Mouse (Mus musculus): ENCODE measurements at regions not wholly inside any gene's neighbourhood (a gene's known extent, or its start where the extent isn't known, plus 50 kb on each side); places are given as distances from the start of the nearest gene placed in this dataset.
A peak's percentile ranks its signal among the peaks of the same experiment; 100 is the strongest.

GRCm38 (mm10) chr11:117538732-117539131 is 54.6 kb downstream of the Gm11733 start:
- no peak for DNase-seq (ENCODE audit: low read depth, low spot score)

- DNase-seq (ENCODE audit: low read depth, low spot score) = no peak
Observed at GRCm38 (mm10) chr11:117540609-117541008, 56.4 kb downstream of the Gm11733 start.

GRCm38 (mm10) chr11:117541205-117541884 is 57.2 kb downstream of the Gm11733 start:
- DNase-seq (ENCODE audit: low read depth, low spot score) = no peak

GRCm38 (mm10) chr11:117543191-117543590 is 59.0 kb downstream of the Gm11733 start:
- DNase-seq (ENCODE audit: low read depth, low spot score) = no peak

- peak; percentile 95 for DNase-seq (ENCODE audit: low read depth, low spot score)
Observed at GRCm38 (mm10) chr11:117544507-117544906, 60.3 kb downstream of the Gm11733 start.

- DNase-seq (ENCODE audit: low read depth, low spot score) = no peak
Observed at GRCm38 (mm10) chr11:117544926-117545325, 60.8 kb downstream of the Gm11733 start.

GRCm38 (mm10) chr11:117551926-117552325 is 67.8 kb downstream of the Gm11733 start:
- DNase-seq (ENCODE audit: low read depth, low spot score) = no peak

GRCm38 (mm10) chr11:117552430-117552969 is 68.3 kb downstream of the Gm11733 start:
- no peak for DNase-seq (ENCODE audit: low read depth, low spot score)

GRCm38 (mm10) chr11:117554111-117554510 is 69.9 kb downstream of the Gm11733 start:
- no peak for DNase-seq (ENCODE audit: low read depth, low spot score)

- DNase-seq (ENCODE audit: low read depth, low spot score) = peak; percentile 23
Observed at GRCm38 (mm10) chr11:117557474-117558381, 73.6 kb downstream of the Gm11733 start.

- no peak for DNase-seq (ENCODE audit: low read depth, low spot score)
Observed at GRCm38 (mm10) chr11:117559839-117560238, 75.7 kb downstream of the Gm11733 start.

GRCm38 (mm10) chr11:117567961-117568605 is 83.9 kb downstream of the Gm11733 start:
- no peak for DNase-seq (ENCODE audit: low read depth, low spot score)

- no peak for DNase-seq (ENCODE audit: low read depth, low spot score)
Observed at GRCm38 (mm10) chr11:117568606-117568991, 84.4 kb downstream of the Gm11733 start.

- no peak for DNase-seq (ENCODE audit: low read depth, low spot score)
Observed at GRCm38 (mm10) chr11:117569566-117570101, 84.5 kb upstream of the Tnrc6c start.

- no peak for DNase-seq (ENCODE audit: low read depth, low spot score)
Observed at GRCm38 (mm10) chr11:117571858-117572257, 82.2 kb upstream of the Tnrc6c start.

GRCm38 (mm10) chr11:117574721-117575120 is 79.4 kb upstream of the Tnrc6c start:
- DNase-seq (ENCODE audit: low read depth, low spot score) = no peak

GRCm38 (mm10) chr11:117579121-117579520 is 75.0 kb upstream of the Tnrc6c start:
- DNase-seq (ENCODE audit: low read depth, low spot score) = no peak

- DNase-seq (ENCODE audit: low read depth, low spot score) = no peak
Observed at GRCm38 (mm10) chr11:117579720-117580119, 74.4 kb upstream of the Tnrc6c start.

- DNase-seq (ENCODE audit: low read depth, low spot score) = no peak
Observed at GRCm38 (mm10) chr11:117583478-117583877, 70.6 kb upstream of the Tnrc6c start.

- peak; percentile 93 for DNase-seq (ENCODE audit: low read depth, low spot score)
Observed at GRCm38 (mm10) chr11:117585556-117585955, 68.5 kb upstream of the Tnrc6c start.

- peak; percentile 78 for DNase-seq (ENCODE audit: low read depth, low spot score)
Observed at GRCm38 (mm10) chr11:117586063-117586462, 68.0 kb upstream of the Tnrc6c start.

Data from ZHBTc4 (cell line).